Mouse (Mus musculus) bone marrow macrophage, adult 2 months (primary cell): Measurements from ENCODE around the gene 2310079G19Rik.

Source experiments
- CTCF ChIP-seq: IDR thresholded peaks from 2 replicates; pipeline ENCODE4 v1.5.1; 2012; ENCODE audit warnings: low read depth, mild to moderate bottlenecking, low read length, moderate library complexity
- POLR2A ChIP-seq: IDR thresholded peaks from 2 replicates; pipeline ENCODE4 v1.6.1; 2012; ENCODE audit warnings: mild to moderate bottlenecking, low read depth, low read length, borderline replicate concordance

- TF ChIP-seq CTCF (no peak), POLR2A (no peak)
Observed at GRCm38 (mm10) chr16:88651952-88652351, 24.5 kb upstream of the 2310079G19Rik start.
